Mouse (Mus musculus) kidney, adult 2 months (tissue): ENCODE data around the gene Wdfy3.

Experiments
- CTCF ChIP-seq: fragments of 200-500 bp; conservative IDR thresholded peaks from 2 replicates; pipeline ENCODE4 v1.5.1; 2011; ENCODE audit warnings: low read depth, mild to moderate bottlenecking, control low read depth, low read length, moderate library complexity, mixed read lengths; ENCODE audit not compliant: insufficient read depth, insufficient read length
- POLR2A ChIP-seq: fragments of 200-500 bp; IDR thresholded peaks from one replicate; pipeline ENCODE4 v1.6.1; 2011; ENCODE audit warnings: low read depth, low read length, control low read depth

GRCm38 (mm10) chr5:102052465-102052864 is 17.3 kb downstream of the Wdfy3 start:
- TF ChIP-seq POLR2A, result no peak
- TF ChIP-seq CTCF, result no peak
